Mouse (Mus musculus) testis, adult 2 months (tissue): ENCODE data around the gene Dhdds.

ENCODE experiments used
- CTCF ChIP-seq: fragments of 200-500 bp; IDR thresholded peaks from 2 replicates; pipeline ENCODE4 v1.5.1; 2012; ENCODE audit warnings: low read depth, mild to moderate bottlenecking, inconsistent platforms, low read length, moderate library complexity; ENCODE audit not compliant: control insufficient read depth, insufficient read depth, insufficient replicate concordance
- POLR2A ChIP-seq: fragments of 200-500 bp; IDR thresholded peaks from 2 replicates; pipeline ENCODE4 v1.6.1; 2012; ENCODE audit warnings: low read depth, mild to moderate bottlenecking, inconsistent platforms, low read length, moderate library complexity; ENCODE audit not compliant: control insufficient read depth

- TF ChIP-seq CTCF (no peak), POLR2A (no peak)
Observed at GRCm38 (mm10) chr4:133978021-133978711, 22.6 kb downstream of the Dhdds start.
